ENCODE assay signal across 10 mouse cellular contexts in genomic region chr12:54443285-54443684, GRCm38 (mm10).
DNase-seq lines count a peak whose midpoint lies in the region; ATAC-seq and TF ChIP-seq lines count a peak whose summit lies in the region.
"Had no signal": no experiment of that assay in that cellular context is flagged by ENCODE, and none has a peak within 500 bp of the region (broad histone marks: within the 10 kb centered on the region; RNA-seq: fewer than 3 reads in every experiment).

No protein-coding gene starts in this region.

- H3K9me3 ChIP-seq in embryonic facial prominence, embryonic 15.5 days (replicated peaks): no peaks in the 10 kb centered on the region
- H3K9me3 ChIP-seq: embryonic facial prominence, embryonic 13.5 days; limb, embryonic 12.5 days had no signal

- no peaks in the 10 kb centered on the region for H3K36me3 ChIP-seq in embryonic facial prominence, embryonic 15.5 days
- no peaks in the 10 kb centered on the region for H3K36me3 ChIP-seq in kidney, adult 2 months (ENCODE audit: control insufficient read depth, insufficient read depth, low read length)
- H3K36me3 ChIP-seq: embryonic facial prominence, embryonic 13.5 days; limb, embryonic 12.5 days had no signal

- H3K4me2 ChIP-seq in embryonic facial prominence, embryonic 15.5 days (replicated peaks): no peak overlapping the region
- H3K4me2 ChIP-seq: embryonic facial prominence, embryonic 13.5 days; limb, embryonic 12.5 days had no signal

- no peak for TF ChIP-seq CTCF in gastrocnemius, adult 2 months (IDR thresholded peaks at IDR 0.05)
- TF ChIP-seq CTCF in kidney, adult 2 months (conservative IDR thresholded peaks at IDR 0.05; ENCODE audit: insufficient read depth, insufficient read length, low read depth, low read length): no peak

- no peak overlapping the region for H3K9ac ChIP-seq in embryonic facial prominence, embryonic 15.5 days
- H3K9ac ChIP-seq: embryonic facial prominence, embryonic 13.5 days; limb, embryonic 12.5 days had no signal

- peaks cover 13% of the 10 kb centered on the region for H3K4me1 ChIP-seq in embryonic facial prominence, embryonic 15.5 days
- H3K4me1 ChIP-seq in kidney, adult 2 months (ENCODE audit: control insufficient read depth, insufficient read depth, low read length): peaks cover 22% of the 10 kb centered on the region; the same call in 1 of the 2 replicates

- ATAC-seq in embryonic facial prominence, embryonic 15.5 days (ENCODE audit: insufficient number of reproducible peaks, low FRiP score, low TSS enrichment, low read depth): 0 out of 2 replicates have a peak, but pooled peaks have one; percentile 39
- ATAC-seq in megakaryocyte-erythroid progenitor cell, adult 5-6 weeks (replicated peaks; ENCODE audit: low FRiP score, low TSS enrichment, poor library complexity, severe bottlenecking): no peak
- ATAC-seq in inflammation-experienced regulatory T-cells, adult 6 months: no peak

- peak; percentile 46 for DNase-seq in gastrocnemius, adult 2 months
- no peak for DNase-seq in gastrocnemius, postnatal 25 days
- peak; percentile 72 for DNase-seq in kidney, adult 2 months
- DNase-seq in lung, postnatal 14 days: peak; percentile 77
- no peak for DNase-seq in cerebellum, postnatal 4 days (ENCODE audit: low spot score in 2 of 2)

- no peak for TF ChIP-seq POLR2A in kidney, adult 2 months (IDR thresholded peaks at IDR 0.05; ENCODE audit: low read depth, low read length)

- no peaks in the 10 kb centered on the region for H3K27me3 ChIP-seq in embryonic facial prominence, embryonic 15.5 days
- no peaks in the 10 kb centered on the region for H3K27me3 ChIP-seq in kidney, adult 2 months (replicated peaks; ENCODE audit: control insufficient read depth, insufficient read depth, low read length)
- H3K27me3 ChIP-seq: embryonic facial prominence, embryonic 13.5 days; limb, embryonic 12.5 days had no signal

- WGBS in embryonic facial prominence, embryonic 15.5 days: 56% methylated on average over 2 of the region's 2 CpGs
- WGBS in kidney, adult 2 months: 60% methylated on average over 2 of the region's 2 CpGs

- H3K27ac ChIP-seq in gastrocnemius, adult 2 months: no peak overlapping the region
- H3K27ac ChIP-seq in embryonic facial prominence, embryonic 15.5 days (replicated peaks): no peak overlapping the region
- peak overlapping the region; percentile 55; the same call in 1 of the 2 replicates for H3K27ac ChIP-seq in kidney, adult 2 months (ENCODE audit: insufficient read depth, low read depth, low read length)
- H3K27ac ChIP-seq: embryonic facial prominence, embryonic 13.5 days had no signal

- H3K4me3 ChIP-seq in gastrocnemius, adult 2 months: no peak overlapping the region
- no peak overlapping the region for H3K4me3 ChIP-seq in embryonic facial prominence, embryonic 15.5 days (replicated peaks)
- H3K4me3 ChIP-seq in kidney, adult 2 months (ENCODE audit: insufficient read depth, low read depth, low read length): no peak overlapping the region
- H3K4me3 ChIP-seq: embryonic facial prominence, embryonic 13.5 days; limb, embryonic 12.5 days had no signal

- intact Hi-C loops in gastrocnemius, adult 2 months (cut with DNase I): no loop called here

Comparison
In these comparisons a context has a peak if more than half of its experiments do, and no peak if none do; other contexts are left out.
1. DNase-seq: peak in gastrocnemius, adult 2 months (single experiment), kidney, adult 2 months (single experiment) and lung, postnatal 14 days (single experiment); none in gastrocnemius, postnatal 25 days (single experiment) and cerebellum, postnatal 4 days (0 of 2).